Mouse (Mus musculus): ENCODE results near the gene Clasp2. TPM values are rescaled to one million over a fixed set of nuclear protein-coding genes. Genes with fewer than 3 reads are reported as not detected.

Gene Clasp2
- polyA plus RNA-seq, 1 experiment from 2014 or later, result 12.7 TPM

- H3K4me2 ChIP-seq (ENCODE audit: low read length), result no peak overlapping the region
- WGBS, result 82% methylated on average over 9 of the region's 9 CpGs
- H3K27me3 ChIP-seq (ENCODE audit: insufficient read depth, low read length), result no peaks in the 10 kb centered on the region
- no peak overlapping the region for H3K4me3 ChIP-seq (replicated peaks; ENCODE audit: low read depth, low read length)
- no peaks in the 10 kb centered on the region for H3K9me3 ChIP-seq (replicated peaks; ENCODE audit: low read length)
- H3K27ac ChIP-seq, result no peak overlapping the region
- H3K36me3 ChIP-seq (ENCODE audit: insufficient read depth, low read length), result no peaks in the 10 kb centered on the region
- ATAC-seq (replicated peaks; ENCODE audit: low FRiP score, low read depth) (no peak), DNase-seq (ENCODE audit: low spot score) (no peak)
- H3K4me1 ChIP-seq (replicated peaks; ENCODE audit: insufficient read depth, low read length), result 0 out of 2 replicates have a peak, but pooled peaks cover 4% of the 10 kb centered on the region
- H3K9ac ChIP-seq (ENCODE audit: low read depth, low read length), result no peak overlapping the region
- TF ChIP-seq CTCF (IDR thresholded peaks at IDR 0.05; ENCODE audit: low read depth), result no peak
Observed at GRCm38 (mm10) chr9:113939063-113939850, 198.0 kb downstream of the Clasp2 start.

- Histone ChIP-seq H3K27me3 (ENCODE audit: insufficient read depth, low read length) (no peaks in the 10 kb centered on the region), H3K27ac (no peak overlapping the region), H3K4me1 (replicated peaks; ENCODE audit: insufficient read depth, low read length) (no peaks in the 10 kb centered on the region), H3K9ac (ENCODE audit: low read depth, low read length) (no peak overlapping the region), H3K4me2 (ENCODE audit: low read length) (no peak overlapping the region), H3K9me3 (replicated peaks; ENCODE audit: low read length) (no peaks in the 10 kb centered on the region), H3K36me3 (ENCODE audit: insufficient read depth, low read length) (peaks cover 6% of the 10 kb centered on the region), H3K4me3 (replicated peaks; ENCODE audit: low read depth, low read length) (no peak overlapping the region)
- no peak for TF ChIP-seq CTCF (IDR thresholded peaks at IDR 0.05; ENCODE audit: low read depth)
- ATAC-seq (replicated peaks; ENCODE audit: low FRiP score, low read depth) (no peak), DNase-seq (ENCODE audit: low spot score) (no peak)
- 88% methylated on average over 3 of the region's 3 CpGs for WGBS
Observed at GRCm38 (mm10) chr9:113941103-113941805, 200.0 kb downstream of the Clasp2 start.

GRCm38 (mm10) chr9:113943372-113943771, 202.1 kb downstream of the Clasp2 start:
- no peak overlapping the region for H3K4me3 ChIP-seq (replicated peaks; ENCODE audit: low read depth, low read length)
- no peak for TF ChIP-seq CTCF (IDR thresholded peaks at IDR 0.05; ENCODE audit: low read depth)
- peaks cover 18% of the 10 kb centered on the region for H3K36me3 ChIP-seq (ENCODE audit: insufficient read depth, low read length)
- H3K9me3 ChIP-seq (replicated peaks; ENCODE audit: low read length), result no peaks in the 10 kb centered on the region
- no peak for ATAC-seq (replicated peaks; ENCODE audit: low FRiP score, low read depth)
- H3K9ac ChIP-seq (ENCODE audit: low read depth, low read length), result no peak overlapping the region
- H3K27ac ChIP-seq, result no peak overlapping the region
- H3K4me1 ChIP-seq (replicated peaks; ENCODE audit: insufficient read depth, low read length), result no peaks in the 10 kb centered on the region
- no peaks in the 10 kb centered on the region for H3K27me3 ChIP-seq (ENCODE audit: insufficient read depth, low read length)
- 100% methylated on average over 1 of the region's 1 CpGs for WGBS
- H3K4me2 ChIP-seq (ENCODE audit: low read length), result no peak overlapping the region
- no peak for DNase-seq (ENCODE audit: low spot score)

- H3K27ac ChIP-seq, result no peak overlapping the region
- no peaks in the 10 kb centered on the region for H3K4me1 ChIP-seq (replicated peaks; ENCODE audit: insufficient read depth, low read length)
- no peak overlapping the region for H3K4me2 ChIP-seq (ENCODE audit: low read length)
- peaks cover 22% of the 10 kb centered on the region for H3K36me3 ChIP-seq (ENCODE audit: insufficient read depth, low read length)
- no peak for DNase-seq (ENCODE audit: low spot score)
- 82% methylated on average over 1 of the region's 1 CpGs for WGBS
- no peak for TF ChIP-seq CTCF (IDR thresholded peaks at IDR 0.05; ENCODE audit: low read depth)
- H3K9me3 ChIP-seq (replicated peaks; ENCODE audit: low read length), result no peaks in the 10 kb centered on the region
- no peak overlapping the region for H3K9ac ChIP-seq (ENCODE audit: low read depth, low read length)
- H3K4me3 ChIP-seq (replicated peaks; ENCODE audit: low read depth, low read length), result no peak overlapping the region
- ATAC-seq (replicated peaks; ENCODE audit: low FRiP score, low read depth), result no peak
- no peaks in the 10 kb centered on the region for H3K27me3 ChIP-seq (ENCODE audit: insufficient read depth, low read length)
Observed at GRCm38 (mm10) chr9:113947216-113947615, 205.9 kb downstream of the Clasp2 start.

- no peaks in the 10 kb centered on the region for H3K27me3 ChIP-seq (ENCODE audit: insufficient read depth, low read length)
- no peak for TF ChIP-seq CTCF (IDR thresholded peaks at IDR 0.05; ENCODE audit: low read depth)
- no peak overlapping the region for H3K9ac ChIP-seq (ENCODE audit: low read depth, low read length)
- H3K36me3 ChIP-seq (ENCODE audit: insufficient read depth, low read length), result peaks cover 36% of the 10 kb centered on the region
- WGBS, result 95% methylated on average over 4 of the region's 4 CpGs
- no peak overlapping the region for H3K4me3 ChIP-seq (replicated peaks; ENCODE audit: low read depth, low read length)
- no peak overlapping the region for H3K27ac ChIP-seq
- no peak for DNase-seq (ENCODE audit: low spot score)
- no peaks in the 10 kb centered on the region for H3K4me1 ChIP-seq (replicated peaks; ENCODE audit: insufficient read depth, low read length)
- ATAC-seq (replicated peaks; ENCODE audit: low FRiP score, low read depth), result no peak
- no peak overlapping the region for H3K4me2 ChIP-seq (ENCODE audit: low read length)
- H3K9me3 ChIP-seq (replicated peaks; ENCODE audit: low read length), result no peaks in the 10 kb centered on the region
Observed at GRCm38 (mm10) chr9:113957777-113958176, 216.5 kb downstream of the Clasp2 start.

- Histone ChIP-seq H3K9me3 (replicated peaks; ENCODE audit: low read length) (no peaks in the 10 kb centered on the region), H3K27me3 (ENCODE audit: insufficient read depth, low read length) (no peaks in the 10 kb centered on the region), H3K4me2 (ENCODE audit: low read length) (no peak overlapping the region), H3K9ac (ENCODE audit: low read depth, low read length) (no peak overlapping the region), H3K27ac (no peak overlapping the region), H3K4me1 (replicated peaks; ENCODE audit: insufficient read depth, low read length) (no peaks in the 10 kb centered on the region), H3K36me3 (ENCODE audit: insufficient read depth, low read length) (peaks cover 66% of the 10 kb centered on the region), H3K4me3 (replicated peaks; ENCODE audit: low read depth, low read length) (no peak overlapping the region)
- ATAC-seq (replicated peaks; ENCODE audit: low FRiP score, low read depth) (no peak), DNase-seq (ENCODE audit: low spot score) (no peak)
- no peak for TF ChIP-seq CTCF (IDR thresholded peaks at IDR 0.05; ENCODE audit: low read depth)
Observed at GRCm38 (mm10) chr9:113963718-113964117, 222.4 kb downstream of the Clasp2 start.

Measured in kidney, postnatal 0 days (tissue).